Mouse (Mus musculus): Measurements from ENCODE around the gene Pecam1. TPM values are rescaled to one million over a fixed set of nuclear protein-coding genes. Genes with fewer than 3 reads are reported as not detected.
"Not testable (repeated sequence)": the region's sequence is repeated elsewhere in the genome, so short reads cannot be mapped to it uniquely, and the experiment has no call there.

Pecam1 gene
- total RNA-seq, 4 experiments from 2014 or later, result 16.0 to 21.1 (median 18.0) TPM

DNA sequence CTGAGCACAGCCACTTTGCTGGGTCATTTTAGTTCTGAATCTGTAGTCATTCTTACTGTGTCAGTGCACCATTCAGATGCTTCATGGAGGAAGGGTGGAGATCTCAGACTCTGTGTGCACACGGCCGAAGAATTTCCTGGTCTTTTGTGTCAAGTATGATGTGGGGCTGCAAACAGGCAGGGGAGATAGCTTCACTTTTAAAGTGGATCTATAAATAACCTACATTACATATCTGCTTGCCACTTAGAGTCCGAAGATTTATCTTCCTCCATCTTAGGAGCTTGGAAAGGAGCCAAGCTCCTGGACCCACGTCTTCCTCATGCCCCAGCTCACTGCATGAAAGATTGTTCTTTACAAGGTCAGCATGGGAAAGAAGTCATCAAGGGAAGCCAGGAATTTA lies 19.7 kb downstream of the Pecam1 start:
- DNase-seq (ENCODE audit: low spot score in 2 of 2), result no peak

DNA sequence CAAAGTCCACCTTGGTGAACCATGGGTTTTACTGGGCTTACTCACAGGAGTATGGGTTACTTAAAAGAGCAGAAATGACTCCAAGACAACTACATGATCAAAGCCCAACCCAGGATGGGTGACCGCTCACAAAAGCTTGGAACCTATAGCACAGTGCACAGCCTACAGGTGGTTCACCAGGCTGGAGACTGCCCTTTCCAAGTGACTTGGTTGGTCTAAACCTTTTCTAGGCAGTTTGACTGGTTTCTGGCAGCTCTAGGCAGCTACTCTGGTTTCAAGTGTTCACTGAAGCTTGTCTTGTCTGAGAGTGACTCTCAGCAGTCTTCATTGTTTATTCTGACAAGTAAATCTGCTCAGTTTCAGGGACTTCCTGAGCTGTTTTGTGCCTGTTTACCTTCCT lies 20.8 kb downstream of the Pecam1 start:
- no peak for DNase-seq (ENCODE audit: low spot score in 2 of 2)

DNA sequence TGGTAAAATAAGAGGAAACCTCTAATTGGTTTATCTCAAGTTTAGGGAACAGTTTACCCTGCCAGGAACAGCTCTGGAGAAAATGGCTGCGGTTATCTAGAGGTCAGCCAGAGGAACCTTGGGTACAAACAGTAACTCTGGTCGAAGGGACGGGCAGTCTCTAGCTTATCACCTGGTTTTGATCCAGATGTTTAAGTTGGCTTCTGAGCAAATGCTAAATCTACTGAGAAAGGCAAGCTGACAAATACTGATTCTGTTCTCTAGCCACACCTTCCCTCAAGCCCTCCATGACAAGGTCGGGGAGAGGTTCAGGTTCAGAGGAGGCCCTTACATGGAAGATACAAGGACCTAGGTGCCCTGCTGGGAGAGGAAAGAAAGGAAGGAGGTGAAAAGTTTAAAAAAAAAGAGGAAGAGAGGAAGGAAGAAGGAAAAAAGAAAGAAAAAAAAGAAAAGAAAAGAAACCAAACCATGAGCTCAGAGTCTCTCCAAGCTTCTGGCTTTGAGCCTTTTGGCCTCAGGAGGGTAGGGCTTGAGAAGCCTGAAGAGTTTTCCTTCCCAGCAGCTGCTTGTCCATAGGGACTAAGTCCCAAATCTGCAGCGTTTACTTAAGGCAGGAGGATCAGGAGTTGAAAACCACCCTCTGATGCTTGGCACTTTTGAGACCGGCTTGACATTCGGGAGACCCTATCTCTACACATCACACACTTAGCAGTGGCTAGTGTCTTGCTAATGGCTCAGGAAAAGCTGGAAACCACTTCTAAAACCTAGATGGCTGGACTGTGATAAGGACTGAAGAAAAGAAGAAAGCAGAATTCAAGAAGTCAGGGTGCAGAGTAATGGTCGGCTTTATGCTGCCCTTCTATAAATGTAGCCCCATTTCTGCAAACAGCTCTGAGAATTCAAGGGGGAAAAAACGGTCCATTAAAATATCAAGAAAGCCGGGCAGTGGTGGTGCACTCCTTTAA lies 21.7 kb downstream of the Pecam1 start:
- DNase-seq (ENCODE audit: low spot score in 2 of 2), result no peak

DNA sequence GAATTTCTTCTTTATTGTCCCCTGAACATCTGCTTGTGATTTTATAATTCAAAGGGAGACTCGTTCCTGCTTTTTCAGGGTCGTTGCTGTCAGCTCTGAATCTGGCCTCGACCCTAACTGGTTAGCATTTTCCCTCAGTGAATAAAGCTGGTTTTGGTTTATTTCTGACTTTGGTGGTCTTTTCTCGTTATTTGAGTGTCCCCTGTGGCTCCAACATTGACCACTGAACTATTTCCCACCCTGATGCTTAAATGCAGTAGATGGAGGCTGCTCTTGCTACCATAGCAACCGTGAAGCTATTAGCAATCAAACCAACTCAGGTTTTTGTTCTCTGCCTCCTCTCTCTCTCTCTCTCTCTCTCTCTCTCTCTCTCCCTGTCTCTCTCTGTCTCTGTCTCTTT lies 22.5 kb downstream of the Pecam1 start:
- DNase-seq (ENCODE audit: low spot score in 2 of 2), result no peak

DNA sequence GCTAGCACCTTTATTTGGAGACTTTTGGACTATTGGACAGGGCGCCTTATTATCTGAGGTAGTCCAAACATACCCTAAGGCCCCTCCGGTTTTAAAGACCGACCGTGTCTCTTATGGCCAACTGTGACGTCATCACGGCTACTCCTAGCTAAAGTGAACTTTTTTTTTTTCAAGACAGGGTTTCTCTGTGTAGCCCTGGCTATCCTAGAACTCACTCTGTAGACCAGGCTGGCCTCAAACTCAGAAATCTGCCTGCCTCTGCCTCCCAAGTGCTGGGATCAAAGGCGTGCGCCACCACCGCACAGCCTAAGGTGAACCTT lies 25.6 kb downstream of the Pecam1 start:
- DNase-seq (ENCODE audit: low spot score in 2 of 2), result not testable (repeated sequence)

DNA sequence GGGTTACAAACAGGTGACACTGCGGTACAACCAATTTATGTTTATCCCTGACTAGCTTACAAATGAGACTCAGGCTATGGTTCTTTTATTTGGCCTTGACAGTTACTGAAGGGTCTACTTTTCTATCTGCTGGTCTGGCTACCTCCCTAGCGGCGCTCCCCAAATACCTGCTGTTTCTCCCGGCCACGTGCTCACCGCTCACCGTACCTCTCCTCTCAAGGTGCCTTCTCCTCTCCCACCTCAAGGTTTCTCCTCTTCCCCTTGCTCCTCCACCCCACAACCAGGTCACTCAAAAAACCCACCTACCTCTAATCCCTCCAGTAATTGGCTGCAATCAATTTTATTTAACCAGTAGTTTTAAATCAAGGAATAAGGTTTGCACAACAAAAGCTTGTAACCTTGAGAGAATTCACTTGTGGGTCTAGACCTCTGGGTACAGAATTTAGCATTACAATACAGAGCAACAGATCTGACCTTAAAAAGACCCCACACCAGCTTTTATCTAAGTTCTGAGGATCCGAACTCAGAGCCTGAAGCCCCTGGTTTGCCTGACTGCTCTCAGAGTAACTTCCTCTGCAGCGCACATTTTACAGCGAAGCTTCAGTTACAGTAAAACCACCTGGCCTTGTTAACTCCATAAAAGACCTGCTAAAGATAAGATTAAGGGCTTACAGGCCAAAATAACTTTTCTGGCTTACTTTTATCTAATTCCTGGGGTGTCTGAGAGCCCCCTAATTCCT lies 26.1 kb downstream of the Pecam1 start:
- DNase-seq (ENCODE audit: low spot score in 2 of 2), result no peak

DNA sequence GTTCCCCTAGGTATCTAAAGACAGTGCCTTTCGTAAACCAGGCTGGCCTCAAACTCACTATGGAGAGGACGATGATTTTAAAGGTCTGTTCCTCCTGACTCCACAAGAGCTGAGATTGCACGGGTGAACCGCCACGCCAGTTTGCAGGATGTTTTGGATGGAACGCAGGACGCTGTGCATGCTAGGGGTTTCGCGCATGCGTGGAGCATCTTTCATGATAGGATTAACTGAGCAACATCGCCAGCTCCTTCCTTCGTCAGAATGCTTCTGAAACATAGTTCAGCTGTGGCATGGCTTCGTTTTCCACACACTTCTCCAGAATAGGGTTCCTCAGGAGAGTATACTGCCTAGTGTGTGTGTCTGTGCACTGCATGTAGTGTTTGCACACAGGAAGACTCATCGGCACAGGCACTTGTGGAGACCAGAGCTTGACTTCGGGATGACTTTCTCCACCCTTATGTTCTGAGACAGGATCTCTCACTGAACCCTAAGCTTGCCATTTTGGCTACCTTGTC lies 26.8 kb downstream of the Pecam1 start:
- DNase-seq (ENCODE audit: low spot score in 2 of 2), result no peak

DNA sequence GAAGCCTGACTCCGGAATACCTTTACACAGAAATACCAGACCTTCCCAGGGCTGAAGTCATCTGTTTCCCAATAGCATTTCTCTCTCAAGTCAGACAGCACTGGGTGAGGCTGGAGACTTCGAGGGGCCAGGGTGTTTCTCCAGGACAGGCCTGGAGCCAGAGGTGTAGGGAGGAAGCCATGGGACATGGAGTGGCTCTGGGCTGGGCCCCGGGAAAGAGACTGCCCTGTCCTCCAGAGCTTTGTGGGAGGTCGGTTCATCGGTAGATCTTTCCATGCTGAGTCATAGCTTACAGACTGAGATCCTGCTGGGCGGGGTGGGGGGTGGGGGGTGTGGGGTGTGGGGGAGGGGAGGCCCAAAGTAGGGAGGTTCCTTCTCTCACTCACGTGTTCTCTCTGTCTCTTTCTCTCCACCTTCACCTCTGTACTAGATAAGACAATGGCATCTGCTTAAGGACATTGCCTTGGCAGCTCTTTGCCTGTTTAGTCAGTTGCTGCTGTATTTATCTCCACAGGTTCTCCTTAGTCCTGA lies 27.5 kb downstream of the Pecam1 start:
- no peak for DNase-seq (ENCODE audit: low spot score in 2 of 2)

DNA sequence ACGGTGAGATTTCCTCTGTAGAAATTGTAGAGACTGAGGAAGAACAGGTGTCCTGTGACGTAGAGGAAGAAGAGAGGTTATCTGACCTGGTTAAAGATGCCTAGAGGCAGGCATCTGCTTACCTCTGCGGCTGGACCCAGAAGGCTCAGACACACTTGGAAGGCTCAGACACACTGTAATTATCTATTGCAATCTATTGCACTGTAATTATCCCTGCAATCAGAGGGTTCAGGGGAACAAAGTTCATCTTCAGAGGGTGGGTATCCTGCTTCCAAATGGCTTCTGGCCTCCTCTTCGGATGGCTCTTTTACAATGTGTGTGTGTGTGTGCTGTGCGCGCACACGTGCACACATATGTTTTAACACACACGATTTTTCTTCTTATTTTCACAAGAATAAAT lies 30.0 kb downstream of the Pecam1 start:
- no peak for DNase-seq (ENCODE audit: low spot score in 2 of 2)

DNA sequence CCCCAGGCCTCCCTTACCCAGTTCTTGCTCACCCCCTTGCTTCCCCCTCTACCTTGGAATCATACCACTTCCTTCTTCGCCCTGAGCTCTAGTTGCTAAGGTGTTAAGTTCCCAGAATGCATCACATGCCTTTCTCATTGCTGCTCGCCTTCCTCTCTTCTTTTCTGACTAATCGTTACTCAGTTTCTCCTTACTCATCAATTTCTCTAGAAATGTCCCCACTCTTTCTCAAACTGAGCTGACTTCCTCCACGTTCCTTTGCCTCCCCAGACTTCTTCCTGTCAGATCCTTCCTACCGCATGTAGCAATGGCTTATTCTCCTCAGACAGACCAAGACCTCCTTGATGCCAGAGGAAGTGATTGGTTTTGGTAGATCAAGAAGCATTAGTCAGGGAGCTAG lies 33.9 kb downstream of the Pecam1 start:
- DNase-seq (ENCODE audit: low spot score in 2 of 2), result no peak

DNA sequence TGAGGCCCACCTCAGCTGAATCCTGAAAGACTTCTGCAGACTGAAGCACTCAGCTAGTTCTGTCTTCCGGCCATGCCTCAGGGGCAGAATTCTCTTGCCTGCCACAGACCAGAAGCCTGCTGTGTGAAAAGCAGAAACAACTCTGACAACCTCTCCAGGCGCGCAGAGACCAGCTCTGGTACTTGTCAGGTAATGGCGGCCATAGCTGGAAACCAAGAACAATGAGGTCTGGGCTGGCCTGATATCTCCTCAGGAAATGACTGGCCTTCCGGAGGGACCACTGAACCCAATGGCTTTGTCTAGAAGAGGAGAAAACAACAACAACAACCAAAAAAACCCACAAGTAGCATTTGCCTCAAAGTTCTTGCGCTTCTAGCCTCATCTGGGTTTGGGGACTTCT lies 35.4 kb downstream of the Pecam1 start:
- no peak for DNase-seq (ENCODE audit: low spot score in 2 of 2)

DNA sequence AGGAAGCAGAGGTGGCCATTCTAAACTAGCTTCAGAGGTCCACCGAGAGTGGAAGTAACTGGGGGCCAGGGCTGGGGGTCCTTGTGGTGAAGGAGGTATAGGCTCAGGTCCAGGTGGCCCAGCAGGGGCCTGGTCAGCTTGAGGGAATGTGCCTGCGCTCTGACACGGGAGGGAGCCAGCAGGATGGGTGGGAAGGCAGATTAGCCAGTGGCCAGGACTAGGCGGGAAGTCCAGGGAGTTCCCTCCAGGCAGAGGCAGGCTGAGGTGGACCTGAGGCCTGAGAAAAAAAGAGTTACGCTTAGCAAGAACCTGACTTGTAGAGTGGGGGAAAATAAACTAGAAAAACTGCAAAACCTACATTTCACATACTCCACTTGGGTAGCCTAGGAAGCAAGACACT lies 39.6 kb downstream of the Pecam1 start:
- DNase-seq (ENCODE audit: low spot score in 2 of 2), result no peak

DNA sequence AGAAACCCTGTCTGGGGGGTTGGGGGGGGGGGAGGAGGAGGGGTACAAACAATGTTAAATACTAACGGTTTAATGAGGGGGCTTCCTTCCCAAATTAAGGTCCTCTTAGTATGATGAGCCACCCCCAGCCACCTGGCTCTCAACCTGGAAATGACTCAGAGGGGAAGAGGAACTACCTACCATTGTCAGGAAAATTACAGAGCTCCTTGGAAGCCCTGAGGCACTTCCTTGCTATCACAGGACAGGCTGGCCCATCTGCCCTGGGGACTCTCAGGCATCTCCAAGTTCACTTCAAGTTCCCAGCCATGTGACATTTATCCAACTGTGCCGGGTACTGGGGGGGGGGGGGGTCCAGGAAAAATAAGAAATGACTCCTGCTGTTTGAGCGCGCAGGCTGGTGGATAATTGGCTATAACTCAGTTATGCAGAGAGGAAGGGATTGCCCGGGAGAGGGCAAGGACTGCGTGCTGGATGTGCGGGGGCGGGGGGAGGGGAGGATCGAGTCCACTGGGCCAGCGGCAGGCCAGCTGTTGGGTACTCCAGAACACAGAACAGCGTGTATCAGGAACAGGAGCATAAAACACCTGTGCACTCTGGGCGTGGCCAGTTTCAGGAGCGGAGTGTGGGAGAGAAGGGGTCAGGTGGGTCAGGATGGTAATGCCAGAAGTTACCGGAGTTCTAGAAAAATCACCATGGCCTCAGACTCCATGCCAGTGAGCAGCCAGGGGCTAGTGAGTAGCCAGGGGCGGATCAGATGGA lies 41.0 kb downstream of the Pecam1 start:
- no peak for DNase-seq (ENCODE audit: low spot score in 2 of 2)

DNA sequence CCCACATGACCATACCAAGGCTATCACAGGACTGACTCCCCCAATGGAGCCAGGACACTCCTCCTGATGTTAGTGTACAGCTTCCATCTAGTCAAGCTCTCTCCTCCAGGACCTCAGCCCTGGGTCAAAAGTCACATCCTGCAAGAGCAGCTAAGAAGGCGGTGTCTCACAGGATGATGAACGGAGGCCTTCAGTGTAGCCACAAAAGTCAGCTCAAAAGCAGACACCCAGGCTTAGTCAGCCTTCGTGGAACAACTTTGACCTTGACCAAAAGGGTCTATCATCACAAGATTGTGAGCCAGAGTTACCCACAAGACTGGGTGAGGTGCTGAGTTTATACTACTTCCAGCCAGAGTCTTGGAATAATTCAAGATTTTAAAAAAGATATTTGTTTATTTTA lies 42.6 kb downstream of the Pecam1 start:
- no peak for DNase-seq (ENCODE audit: low spot score in 2 of 2)

DNA sequence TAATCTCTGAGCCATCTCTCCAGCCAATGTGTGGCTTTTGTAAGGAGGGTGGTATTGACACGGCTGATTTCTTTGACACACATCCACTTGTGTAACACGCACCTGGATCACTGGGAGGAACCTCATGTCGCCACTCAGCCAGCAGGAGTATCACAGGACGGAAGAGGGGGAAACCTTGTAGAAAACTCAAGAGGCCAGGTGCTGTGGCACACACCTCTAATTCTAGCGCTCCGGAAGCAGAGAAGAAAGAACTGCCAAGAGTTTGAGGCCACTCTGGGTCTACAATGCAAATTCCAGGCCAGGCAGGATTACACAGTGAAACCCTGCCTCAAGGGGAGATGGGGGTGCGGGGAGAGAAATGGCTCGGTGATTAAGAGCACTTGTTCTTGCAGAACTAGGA lies 43.3 kb downstream of the Pecam1 start:
- DNase-seq (ENCODE audit: low spot score in 2 of 2), result no peak

DNA sequence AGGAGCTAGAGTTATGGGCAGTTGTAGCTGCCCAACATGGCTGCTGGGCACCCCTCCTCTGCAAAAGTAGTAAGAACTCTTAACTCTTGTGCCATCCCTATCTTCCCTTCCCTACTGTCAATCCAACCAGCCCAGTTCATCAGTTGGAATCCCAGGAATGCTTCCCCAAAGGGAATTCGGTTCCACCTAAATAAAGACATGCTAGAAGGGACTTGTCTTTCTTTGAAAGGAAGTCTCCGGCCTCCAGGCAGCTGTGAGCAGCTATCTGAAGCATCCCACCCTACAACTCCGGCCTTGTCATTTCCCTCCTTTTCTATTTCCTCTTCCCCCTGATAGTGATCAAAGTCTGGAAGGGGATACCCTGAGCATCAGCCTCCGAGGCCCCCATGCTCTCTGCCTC lies 44.2 kb downstream of the Pecam1 start:
- no peak for DNase-seq (ENCODE audit: low spot score in 2 of 2)

DNA sequence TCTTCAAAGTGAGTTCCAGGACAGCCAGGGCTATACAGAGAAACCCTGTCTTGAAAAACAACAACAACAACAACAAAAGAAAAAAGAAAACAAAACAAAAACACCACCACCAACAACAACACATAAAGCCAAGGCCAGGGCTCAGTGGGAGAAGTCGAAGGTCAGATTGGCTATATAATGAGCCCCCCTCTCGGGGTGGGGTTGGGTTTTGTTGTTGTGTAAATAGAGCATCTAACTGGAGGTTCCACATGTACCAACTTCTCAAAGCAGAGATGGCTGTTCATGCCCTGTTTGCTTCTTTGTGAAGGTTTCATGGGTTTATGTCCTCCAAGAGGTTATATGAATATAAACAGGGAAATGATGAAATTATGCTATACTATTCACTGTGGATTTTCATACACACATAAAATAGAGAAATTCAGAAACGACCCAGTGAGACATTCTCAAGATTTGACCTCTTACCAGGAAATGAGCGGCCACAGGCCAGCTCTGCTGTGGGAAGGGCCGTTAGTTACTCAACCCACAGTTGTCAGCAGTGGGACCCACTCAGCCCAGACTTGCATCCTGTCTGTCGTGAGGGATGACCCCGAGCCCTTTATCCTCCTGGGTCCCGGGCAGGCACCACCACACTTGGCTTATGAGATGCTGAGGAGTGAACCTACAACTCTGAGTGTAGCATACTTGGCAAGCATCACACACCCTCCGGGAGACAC lies 45.9 kb downstream of the Pecam1 start:
- no peak for DNase-seq (ENCODE audit: low spot score in 2 of 2)

DNA sequence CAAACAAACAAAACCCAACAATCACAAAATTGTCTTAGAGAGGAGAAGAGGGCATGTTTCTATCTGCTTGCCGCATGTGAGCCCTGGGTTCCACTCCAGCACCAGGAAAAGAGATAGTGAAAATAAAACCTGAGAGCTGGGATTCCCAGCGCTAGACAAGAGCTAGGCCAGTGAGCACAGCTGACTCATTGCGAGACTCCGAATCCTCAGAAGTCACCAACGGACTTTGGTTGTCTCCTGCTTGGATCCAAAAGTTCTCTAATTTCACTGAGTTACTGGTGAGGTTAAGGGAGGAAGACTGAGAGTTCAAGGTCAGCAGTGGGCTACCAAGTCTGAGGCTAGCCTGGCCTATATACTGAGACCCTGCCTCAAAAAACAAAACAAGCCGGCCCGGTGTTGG lies 46.5 kb downstream of the Pecam1 start:
- no peak for DNase-seq (ENCODE audit: low spot score in 2 of 2)

DNA sequence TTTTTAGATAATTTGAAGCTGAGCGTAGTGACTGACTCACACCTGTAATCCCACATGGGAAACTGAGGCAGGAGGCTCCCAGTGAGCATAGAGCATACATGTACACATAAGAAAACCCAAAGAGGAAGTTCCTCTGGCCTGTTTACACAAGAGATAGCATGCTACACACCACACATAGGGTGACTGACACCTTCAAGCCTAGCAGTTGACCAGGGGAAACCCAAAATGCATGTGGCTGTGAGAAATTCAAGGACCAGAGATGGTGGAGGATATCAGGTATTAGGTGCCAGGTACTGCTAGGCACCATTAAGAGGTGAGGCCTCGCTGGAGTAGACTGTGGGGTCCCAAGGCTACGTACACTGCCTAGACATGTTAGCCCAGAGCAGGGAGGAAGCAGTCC lies 47.8 kb downstream of the Pecam1 start:
- no peak for DNase-seq (ENCODE audit: low spot score in 2 of 2)

DNA sequence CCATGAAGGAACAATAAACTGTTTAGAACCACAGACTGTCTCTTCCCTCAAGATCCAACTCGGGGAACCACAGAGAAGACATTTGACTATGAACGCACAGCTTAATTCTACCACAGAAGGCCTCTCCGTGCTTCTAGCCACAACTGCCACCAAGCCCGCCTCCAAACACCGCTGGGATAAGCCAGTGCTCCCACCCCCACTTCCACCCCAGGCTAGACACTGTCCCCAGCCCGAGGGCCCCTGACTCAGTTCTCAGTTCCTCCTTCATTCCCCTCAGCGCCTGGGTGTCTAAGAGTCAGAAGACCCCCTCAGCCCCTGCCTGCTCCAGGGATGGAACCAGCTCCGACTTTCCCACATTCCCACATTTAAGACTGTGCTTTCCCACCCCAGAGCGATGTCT lies 48.8 kb downstream of the Pecam1 start:
- DNase-seq (ENCODE audit: low spot score in 2 of 2), result no peak

DNA sequence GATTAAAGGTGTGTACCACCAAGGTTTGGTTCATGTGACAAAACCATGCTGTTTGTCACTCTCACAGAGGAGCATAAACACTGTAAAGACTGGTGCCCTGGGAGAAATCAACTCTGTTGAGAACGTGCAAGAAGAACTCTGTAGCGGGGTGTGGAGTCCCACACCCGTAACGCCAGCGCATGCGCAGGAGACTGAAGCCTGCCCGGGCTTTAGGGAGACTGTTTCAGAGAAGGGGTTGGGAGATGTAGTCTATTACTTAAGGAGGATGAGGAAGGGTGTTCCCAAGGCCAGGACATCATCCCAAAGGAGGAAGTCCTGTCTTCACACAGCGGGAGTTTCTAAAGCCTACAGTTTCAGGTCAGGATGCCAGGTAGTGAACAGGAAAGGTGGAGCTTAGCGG lies 51.3 kb downstream of the Pecam1 start:
- DNase-seq (ENCODE audit: low spot score in 2 of 2), result no peak

All from layer of hippocampus, adult 8-10 months (tissue).